Mouse (Mus musculus): ENCODE data around the gene Ccr7. TPM values are rescaled to one million over a fixed set of nuclear protein-coding genes. Genes with fewer than 3 reads are reported as not detected.

Ccr7 gene
- polyA plus RNA-seq, 1 experiment from 2014 or later, result 0.33 TPM

DNA sequence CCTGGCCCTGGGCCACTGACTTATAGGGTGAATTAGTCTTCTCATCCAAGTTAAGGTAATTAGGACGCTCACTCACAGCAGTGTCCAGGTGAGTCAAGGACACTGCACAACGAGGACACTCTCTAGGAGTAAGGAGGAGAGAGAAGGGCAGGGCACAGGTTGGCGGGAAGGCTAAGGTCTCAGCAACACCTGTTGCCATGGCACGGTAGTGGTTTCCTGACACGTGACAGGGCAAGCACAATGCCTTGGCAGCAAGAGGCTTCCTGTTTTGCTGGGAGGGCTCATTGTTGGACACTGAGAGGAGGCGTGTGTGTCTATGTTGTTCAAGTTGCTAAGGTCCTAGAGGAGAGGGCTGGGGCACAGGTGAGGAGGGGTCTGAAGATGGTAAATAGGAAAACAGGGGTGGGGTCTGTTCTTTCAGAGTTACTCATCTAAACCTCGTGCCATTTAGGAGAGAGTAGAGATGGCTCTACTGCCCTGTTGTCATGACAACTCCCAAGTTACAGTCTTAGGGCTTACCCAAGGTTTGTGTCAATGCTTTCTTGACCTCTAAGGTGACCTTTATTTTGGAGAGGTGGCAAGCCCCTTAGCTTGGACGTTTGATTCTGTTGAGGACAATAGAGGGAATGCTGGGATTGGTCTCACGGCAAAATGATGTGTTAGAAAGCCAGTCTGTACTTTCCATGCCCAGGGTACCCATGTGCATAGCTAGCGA lies 8.3 kb upstream of the Ccr7 start:
- Histone ChIP-seq H3K9me3 (ENCODE audit: control insufficient read depth, low read length) (no peaks in the 10 kb centered on the region), H3K4me2 (ENCODE audit: low read depth, low read length) (no peak overlapping the region), H3K27me3 (replicated peaks; ENCODE audit: control insufficient read depth, insufficient read depth, low read length) (no peaks in the 10 kb centered on the region), H3K4me1 (ENCODE audit: control insufficient read depth, insufficient read depth, low read length) (no peaks in the 10 kb centered on the region), H3K36me3 (ENCODE audit: control insufficient read depth, insufficient read depth, low read length) (no peaks in the 10 kb centered on the region), H3K27ac (replicated peaks; ENCODE audit: low read depth, low read length) (no peak overlapping the region), H3K9ac (ENCODE audit: low read depth, low read length) (no peak overlapping the region), H3K4me3 (ENCODE audit: low read depth, low read length) (no peak overlapping the region)
- no peak for DNase-seq (ENCODE audit: low spot score)
- 81% methylated on average over 10 of the region's 10 CpGs for WGBS
- ATAC-seq (ENCODE audit: low read depth), result no peak

DNA sequence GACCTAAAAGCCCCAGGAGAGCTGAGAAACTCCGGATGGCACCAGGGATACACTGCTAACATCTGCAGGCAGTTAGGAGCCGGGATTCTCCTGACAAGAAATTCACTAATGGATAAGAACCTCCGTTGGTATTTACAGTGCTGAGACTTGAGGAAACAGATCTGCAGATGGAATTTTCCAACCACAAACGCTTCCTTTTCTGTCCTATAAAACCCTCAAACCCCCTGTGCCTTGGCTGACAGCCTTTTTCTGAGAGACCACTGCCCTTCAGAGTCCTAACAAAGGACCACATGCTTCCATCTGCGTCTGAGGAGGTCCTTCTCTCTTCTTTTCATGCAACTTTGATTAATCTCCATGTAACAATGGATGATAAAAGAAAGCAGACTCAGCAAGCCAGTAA lies 6.8 kb upstream of the Ccr7 start:
- ATAC-seq (ENCODE audit: low read depth) (no peak), DNase-seq (ENCODE audit: low spot score) (peak; percentile 63)
- Histone ChIP-seq H3K27ac (replicated peaks; ENCODE audit: low read depth, low read length) (no peak overlapping the region), H3K9me3 (ENCODE audit: control insufficient read depth, low read length) (no peaks in the 10 kb centered on the region), H3K27me3 (replicated peaks; ENCODE audit: control insufficient read depth, insufficient read depth, low read length) (no peaks in the 10 kb centered on the region), H3K36me3 (ENCODE audit: control insufficient read depth, insufficient read depth, low read length) (no peaks in the 10 kb centered on the region), H3K9ac (ENCODE audit: low read depth, low read length) (no peak overlapping the region), H3K4me3 (ENCODE audit: low read depth, low read length) (no peak overlapping the region), H3K4me1 (ENCODE audit: control insufficient read depth, insufficient read depth, low read length) (no peaks in the 10 kb centered on the region), H3K4me2 (ENCODE audit: low read depth, low read length) (no peak overlapping the region)
- WGBS, result 25% methylated on average over 5 of the region's 5 CpGs

DNA sequence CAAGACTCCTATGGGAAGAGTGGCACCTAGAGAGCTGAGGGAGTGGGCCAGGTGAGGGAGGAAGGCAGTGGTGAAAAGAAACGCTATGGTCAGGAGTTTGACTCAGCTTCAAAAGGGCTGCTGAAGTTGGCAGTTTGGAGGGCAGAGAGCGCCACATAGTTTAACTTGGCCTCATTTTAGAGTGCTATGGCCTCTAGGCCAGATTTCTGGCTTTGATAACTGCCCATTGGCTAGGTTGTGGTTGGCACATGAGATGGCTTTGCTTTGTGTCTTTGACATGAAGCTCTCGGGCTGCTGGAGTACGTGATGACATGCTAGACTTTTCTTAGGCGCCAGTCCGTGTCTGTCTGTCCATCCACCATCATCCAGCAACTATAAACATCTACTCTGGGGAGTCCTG lies 5.4 kb upstream of the Ccr7 start:
- Histone ChIP-seq H3K4me1 (ENCODE audit: control insufficient read depth, insufficient read depth, low read length) (no peaks in the 10 kb centered on the region), H3K27me3 (replicated peaks; ENCODE audit: control insufficient read depth, insufficient read depth, low read length) (no peaks in the 10 kb centered on the region), H3K4me3 (ENCODE audit: low read depth, low read length) (no peak overlapping the region), H3K36me3 (ENCODE audit: control insufficient read depth, insufficient read depth, low read length) (no peaks in the 10 kb centered on the region), H3K27ac (replicated peaks; ENCODE audit: low read depth, low read length) (no peak overlapping the region), H3K9me3 (ENCODE audit: control insufficient read depth, low read length) (no peaks in the 10 kb centered on the region), H3K4me2 (ENCODE audit: low read depth, low read length) (no peak overlapping the region), H3K9ac (ENCODE audit: low read depth, low read length) (no peak overlapping the region)
- DNase-seq (ENCODE audit: low spot score) (no peak), ATAC-seq (ENCODE audit: low read depth) (no peak)
- WGBS, result 88% methylated on average over 6 of the region's 6 CpGs

DNA sequence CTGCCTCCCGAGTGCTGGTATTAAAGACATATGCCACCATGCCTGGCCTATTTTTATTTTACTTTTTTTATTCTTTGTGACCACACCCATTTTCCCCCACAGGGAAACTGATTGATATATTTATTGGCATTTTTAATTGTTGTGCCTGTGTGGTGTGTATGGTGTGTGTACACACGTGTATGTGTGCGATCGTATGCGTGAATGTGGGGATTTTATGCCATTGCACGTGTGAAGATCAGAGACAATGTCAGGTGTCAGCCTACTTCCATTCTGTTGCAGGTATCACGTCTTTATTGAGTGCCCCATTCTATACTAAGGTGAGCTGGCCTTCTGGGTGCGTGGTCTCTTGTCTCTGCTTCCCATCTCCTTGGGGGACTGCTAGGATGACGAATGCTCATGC lies 940 bp upstream of the Ccr7 start:
- peaks cover 5% of the 10 kb centered on the region; the same call in 1 of the 2 replicates for H3K27me3 ChIP-seq (replicated peaks; ENCODE audit: control insufficient read depth, insufficient read depth, low read length)
- no peak overlapping the region for H3K4me2 ChIP-seq (ENCODE audit: low read depth, low read length)
- no peaks in the 10 kb centered on the region for H3K9me3 ChIP-seq (ENCODE audit: control insufficient read depth, low read length)
- H3K4me3 ChIP-seq (ENCODE audit: low read depth, low read length), result no peak overlapping the region
- no peak for DNase-seq (ENCODE audit: low spot score)
- no peak for ATAC-seq (ENCODE audit: low read depth)
- H3K27ac ChIP-seq (replicated peaks; ENCODE audit: low read depth, low read length), result no peak overlapping the region
- H3K4me1 ChIP-seq (ENCODE audit: control insufficient read depth, insufficient read depth, low read length), result no peaks in the 10 kb centered on the region
- WGBS, result 87% methylated on average over 9 of the region's 9 CpGs
- no peaks in the 10 kb centered on the region for H3K36me3 ChIP-seq (ENCODE audit: control insufficient read depth, insufficient read depth, low read length)
- H3K9ac ChIP-seq (ENCODE audit: low read depth, low read length), result no peak overlapping the region

DNA sequence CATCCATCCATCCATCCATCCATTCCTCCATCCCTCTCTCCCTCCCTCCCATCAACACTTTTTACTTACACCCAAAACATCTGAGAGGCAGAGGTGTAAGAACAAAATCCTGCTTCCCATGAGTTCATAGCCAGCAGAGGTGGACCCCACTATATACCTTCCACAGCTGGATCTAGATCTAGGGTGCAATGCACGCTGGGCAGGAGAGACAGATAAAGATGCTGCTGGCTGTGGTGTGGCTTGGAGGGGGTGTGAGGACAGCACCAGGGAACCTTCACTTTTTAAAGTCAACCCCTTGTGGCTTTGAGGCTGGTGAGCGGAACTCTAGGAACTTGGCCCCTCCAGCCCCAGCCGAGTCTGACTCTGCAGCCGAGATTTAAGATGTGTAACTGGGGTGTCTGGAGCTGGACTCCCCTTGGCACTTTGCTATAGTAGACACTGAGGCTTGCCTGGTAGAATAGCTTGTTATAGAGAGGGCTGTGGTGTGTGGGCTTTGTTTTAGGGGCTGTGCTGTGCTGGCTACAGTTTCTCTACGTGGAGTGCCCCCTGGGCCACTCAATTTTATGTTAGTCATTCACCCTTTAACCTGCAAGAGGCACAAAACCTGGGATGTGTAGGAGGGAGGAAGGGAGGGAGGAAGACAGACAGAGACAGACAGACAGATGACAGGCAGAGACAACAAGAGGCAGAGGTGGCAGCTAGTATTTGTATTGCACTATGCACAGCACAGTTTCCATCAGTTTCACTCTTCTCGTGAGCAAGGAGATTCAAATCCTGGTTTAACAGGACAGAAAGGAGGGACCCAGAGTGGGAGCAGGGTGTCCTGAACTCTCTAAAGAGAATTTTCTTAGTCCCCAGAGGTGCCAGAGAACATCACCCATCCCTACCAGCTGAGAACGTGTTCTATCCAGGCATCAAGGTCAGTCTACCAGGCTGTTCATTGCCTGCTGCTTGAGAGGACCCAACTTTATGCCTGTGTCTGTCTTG lies 817 bp downstream of the Ccr7 start:
- Histone ChIP-seq H3K27me3 (replicated peaks; ENCODE audit: control insufficient read depth, insufficient read depth, low read length) (peaks cover 5% of the 10 kb centered on the region; the same call in 1 of the 2 replicates), H3K4me1 (ENCODE audit: control insufficient read depth, insufficient read depth, low read length) (peaks cover 8% of the 10 kb centered on the region), H3K9me3 (ENCODE audit: control insufficient read depth, low read length) (no peaks in the 10 kb centered on the region), H3K36me3 (ENCODE audit: control insufficient read depth, insufficient read depth, low read length) (no peaks in the 10 kb centered on the region), H3K27ac (replicated peaks; ENCODE audit: low read depth, low read length) (no peak overlapping the region), H3K4me3 (ENCODE audit: low read depth, low read length) (no peak overlapping the region), H3K9ac (ENCODE audit: low read depth, low read length) (0 out of 2 replicates have a peak overlapping the region, but pooled peaks have one; percentile 5), H3K4me2 (ENCODE audit: low read depth, low read length) (no peak overlapping the region)
- no peak for ATAC-seq (ENCODE audit: low read depth)
- WGBS, result 75% methylated on average over 7 of the region's 7 CpGs
- no peak for DNase-seq (ENCODE audit: low spot score)

DNA sequence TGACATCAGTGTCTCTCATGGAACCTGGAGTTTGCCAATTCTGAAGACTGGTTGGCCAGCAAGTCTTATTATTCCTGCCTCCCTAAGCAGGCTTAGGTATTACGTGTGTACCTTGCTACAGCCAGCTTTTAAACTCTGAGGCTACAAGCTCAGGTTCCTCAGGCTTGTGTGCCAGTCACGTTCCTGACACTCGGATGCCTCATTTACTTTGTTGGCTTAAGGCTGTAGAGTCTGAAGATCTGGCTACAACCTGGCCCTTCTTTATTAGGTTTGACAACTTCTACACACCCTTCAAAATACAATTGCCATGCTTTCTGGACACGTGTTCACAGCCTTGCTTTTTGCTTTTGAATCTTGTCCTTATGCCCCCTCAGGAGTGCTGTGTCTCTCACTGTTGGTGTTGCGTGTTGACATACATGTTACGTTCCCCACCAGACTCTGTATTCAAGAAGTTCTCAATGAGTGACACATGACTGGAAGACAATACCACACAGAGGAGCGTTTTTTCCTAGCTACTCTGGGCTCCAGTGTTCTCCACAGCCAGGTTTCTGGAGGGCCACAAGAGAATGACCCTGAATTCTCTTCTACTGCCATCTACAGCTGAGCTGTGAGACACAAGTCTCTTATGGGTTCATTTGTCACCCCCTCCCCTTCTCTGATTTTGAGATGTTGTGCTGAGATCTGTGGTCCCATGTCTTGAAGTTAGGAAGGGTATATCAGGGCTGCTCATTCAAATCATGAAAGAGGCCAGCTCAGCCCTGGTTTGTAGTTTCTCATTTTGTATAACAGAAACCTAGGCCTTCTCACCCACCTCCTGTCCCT lies 2.3 kb downstream of the Ccr7 start:
- ATAC-seq (ENCODE audit: low read depth), result no peak
- 82% methylated on average over 7 of the region's 7 CpGs for WGBS
- Histone ChIP-seq H3K27ac (replicated peaks; ENCODE audit: low read depth, low read length) (no peak overlapping the region), H3K9ac (ENCODE audit: low read depth, low read length) (no peak overlapping the region), H3K4me1 (ENCODE audit: control insufficient read depth, insufficient read depth, low read length) (peaks cover 23% of the 10 kb centered on the region), H3K9me3 (ENCODE audit: control insufficient read depth, low read length) (no peaks in the 10 kb centered on the region), H3K27me3 (replicated peaks; ENCODE audit: control insufficient read depth, insufficient read depth, low read length) (peaks cover 5% of the 10 kb centered on the region; the same call in 1 of the 2 replicates), H3K4me2 (ENCODE audit: low read depth, low read length) (no peak overlapping the region), H3K36me3 (ENCODE audit: control insufficient read depth, insufficient read depth, low read length) (no peaks in the 10 kb centered on the region), H3K4me3 (ENCODE audit: low read depth, low read length) (no peak overlapping the region)
- DNase-seq (ENCODE audit: low spot score), result no peak

DNA sequence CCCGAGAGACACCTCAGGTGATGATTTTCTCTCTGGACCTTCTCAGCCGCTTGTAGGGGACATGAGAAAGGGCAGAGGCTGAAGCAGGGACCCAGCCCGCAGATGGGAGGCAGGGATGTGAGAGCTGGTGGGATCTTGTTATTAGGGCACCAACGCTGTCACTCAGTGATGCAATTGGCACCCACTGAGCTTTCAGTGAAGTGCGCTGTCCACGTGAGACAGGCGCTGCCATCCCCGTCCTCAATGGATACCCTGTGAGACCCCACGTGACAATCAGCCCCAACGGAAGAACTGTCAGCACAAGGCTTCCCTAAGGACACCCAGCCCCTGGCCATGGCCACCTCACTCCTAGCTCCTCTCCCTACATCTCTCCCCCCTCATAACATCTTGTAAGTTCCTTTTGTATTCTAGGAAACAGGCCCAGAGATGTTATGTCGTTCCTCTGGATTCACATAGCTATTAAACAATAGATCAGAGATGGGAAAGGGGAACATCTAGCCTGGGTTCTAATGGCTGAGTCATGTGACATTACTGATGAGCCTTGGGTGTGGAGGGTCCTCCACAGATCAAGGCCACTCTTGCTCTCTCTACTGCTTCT lies 3.4 kb downstream of the Ccr7 start:
- no peak for DNase-seq (ENCODE audit: low spot score)
- Histone ChIP-seq H3K9ac (ENCODE audit: low read depth, low read length) (no peak overlapping the region), H3K9me3 (ENCODE audit: control insufficient read depth, low read length) (no peaks in the 10 kb centered on the region), H3K27ac (replicated peaks; ENCODE audit: low read depth, low read length) (no peak overlapping the region), H3K4me3 (ENCODE audit: low read depth, low read length) (no peak overlapping the region), H3K36me3 (ENCODE audit: control insufficient read depth, insufficient read depth, low read length) (no peaks in the 10 kb centered on the region), H3K4me2 (ENCODE audit: low read depth, low read length) (no peak overlapping the region), H3K4me1 (ENCODE audit: control insufficient read depth, insufficient read depth, low read length) (peaks cover 33% of the 10 kb centered on the region), H3K27me3 (replicated peaks; ENCODE audit: control insufficient read depth, insufficient read depth, low read length) (peaks cover 5% of the 10 kb centered on the region; the same call in 1 of the 2 replicates)
- ATAC-seq (ENCODE audit: low read depth), result no peak
- WGBS, result 64% methylated on average over 11 of the region's 11 CpGs

DNA sequence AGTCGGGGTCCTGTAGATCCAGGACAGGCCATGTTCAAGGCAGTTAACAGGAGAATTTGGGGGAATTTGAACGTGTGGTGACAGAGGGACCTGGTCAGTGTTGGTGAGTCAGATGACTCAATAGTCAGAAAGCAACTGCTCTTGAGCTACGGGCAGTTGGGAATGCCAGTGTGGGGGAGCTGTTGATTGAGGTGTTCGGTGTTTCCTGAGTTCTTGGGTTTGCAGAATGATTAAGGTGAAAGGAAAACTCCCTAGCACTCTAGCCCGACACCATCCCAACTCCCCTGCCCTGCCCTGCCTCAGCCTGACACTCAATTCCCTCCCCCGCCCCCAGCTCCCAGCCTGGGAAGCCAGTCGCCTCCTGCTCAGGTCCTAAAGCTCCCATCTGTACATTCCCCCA lies 4.0 kb downstream of the Ccr7 start:
- Histone ChIP-seq H3K36me3 (ENCODE audit: control insufficient read depth, insufficient read depth, low read length) (no peaks in the 10 kb centered on the region), H3K4me1 (ENCODE audit: control insufficient read depth, insufficient read depth, low read length) (peaks cover 33% of the 10 kb centered on the region), H3K9ac (ENCODE audit: low read depth, low read length) (no peak overlapping the region), H3K27ac (replicated peaks; ENCODE audit: low read depth, low read length) (no peak overlapping the region), H3K9me3 (ENCODE audit: control insufficient read depth, low read length) (no peaks in the 10 kb centered on the region), H3K27me3 (replicated peaks; ENCODE audit: control insufficient read depth, insufficient read depth, low read length) (peaks cover 5% of the 10 kb centered on the region; the same call in 1 of the 2 replicates), H3K4me3 (ENCODE audit: low read depth, low read length) (no peak overlapping the region), H3K4me2 (ENCODE audit: low read depth, low read length) (no peak overlapping the region)
- ATAC-seq (ENCODE audit: low read depth) (no peak), DNase-seq (ENCODE audit: low spot score) (no peak)
- 47% methylated on average over 6 of the region's 7 CpGs for WGBS

Data from embryonic facial prominence, embryonic 14.5 days (tissue).